Mouse (Mus musculus): Measurements from ENCODE around the gene Gpkow.
A peak's percentile ranks its signal among the peaks of the same experiment; 100 is the strongest.
"Not testable (repeated sequence)": the region's sequence is repeated elsewhere in the genome, so short reads cannot be mapped to it uniquely, and the experiment has no call there.

The Gpkow gene

GRCm38 (mm10) chrX:7688321-7688720, 8.6 kb upstream of the Gpkow start:
- DNase-seq (ENCODE audit: low spot score in 2 of 2): no peak

GRCm38 (mm10) chrX:7690486-7690885, 6.4 kb upstream of the Gpkow start:
- DNase-seq (ENCODE audit: low spot score in 2 of 2): no peak

- no peak for DNase-seq (ENCODE audit: low spot score in 2 of 2)
Observed at GRCm38 (mm10) chrX:7692862-7693261, 4.1 kb upstream of the Gpkow start.

GRCm38 (mm10) chrX:7696520-7696919, 411 bp upstream of the Gpkow start:
- no peak for DNase-seq (ENCODE audit: low spot score in 2 of 2)

- DNase-seq (ENCODE audit: low spot score in 2 of 2): not testable (repeated sequence)
Observed at GRCm38 (mm10) chrX:7713764-7714134, 16.8 kb downstream of the Gpkow start.

- DNase-seq (ENCODE audit: low spot score in 2 of 2): peak; percentile 66 to 84
Observed at GRCm38 (mm10) chrX:7714135-7714899, 17.4 kb downstream of the Gpkow start, which contains the start of gene Wdr45. TSS of gene Wdr45 (plus strand) at chrX:7714333.

- DNase-seq (ENCODE audit: low spot score in 2 of 2): not testable (repeated sequence)
Observed at GRCm38 (mm10) chrX:7716058-7716457, 19.1 kb downstream of the Gpkow start.

- peak; percentile 59 to 71 for DNase-seq (ENCODE audit: low spot score in 2 of 2)
Observed at GRCm38 (mm10) chrX:7721514-7722281, 24.8 kb downstream of the Gpkow start, which contains the start of gene Gm45208. TSS of gene Gm45208 (plus strand) at chrX:7722245.

- DNase-seq (ENCODE audit: low spot score in 2 of 2): no peak
Observed at GRCm38 (mm10) chrX:7722282-7722611, 25.3 kb downstream of the Gpkow start.

GRCm38 (mm10) chrX:7722691-7723090, 25.8 kb downstream of the Gpkow start:
- DNase-seq (ENCODE audit: low spot score in 2 of 2): no peak

GRCm38 (mm10) chrX:7724135-7724534, 27.2 kb downstream of the Gpkow start:
- no peak for DNase-seq (ENCODE audit: low spot score in 2 of 2)

GRCm38 (mm10) chrX:7725841-7726240, 28.9 kb downstream of the Gpkow start:
- DNase-seq (ENCODE audit: low spot score in 2 of 2): no peak

GRCm38 (mm10) chrX:7727176-7727575, 30.2 kb downstream of the Gpkow start:
- DNase-seq (ENCODE audit: low spot score in 2 of 2): no peak

GRCm38 (mm10) chrX:7728215-7728921, 31.4 kb downstream of the Gpkow start, which contains the start of gene Praf2:
TSS of gene Praf2 (plus strand) at chrX:7728439.
- DNase-seq (ENCODE audit: low spot score in 2 of 2): peak; percentile 37 to 72

GRCm38 (mm10) chrX:7728922-7729265, 32.0 kb downstream of the Gpkow start:
- no peak for DNase-seq (ENCODE audit: low spot score in 2 of 2)

- peak in 1 of 2 experiments; percentile 57 for DNase-seq (ENCODE audit: low spot score in 2 of 2)
Observed at GRCm38 (mm10) chrX:7733571-7734156, 36.7 kb downstream of the Gpkow start.

- no peak for DNase-seq (ENCODE audit: low spot score in 2 of 2)
Observed at GRCm38 (mm10) chrX:7739336-7740081, 42.6 kb downstream of the Gpkow start.

- peak; percentile 33 to 40 for DNase-seq (ENCODE audit: low spot score in 2 of 2)
Observed at GRCm38 (mm10) chrX:7740082-7740819, 43.3 kb downstream of the Gpkow start.

- DNase-seq (ENCODE audit: low spot score in 2 of 2): no peak
Observed at GRCm38 (mm10) chrX:7741103-7741502, 44.2 kb downstream of the Gpkow start.

GRCm38 (mm10) chrX:7743470-7743869, 46.5 kb downstream of the Gpkow start:
- DNase-seq (ENCODE audit: low spot score in 2 of 2): no peak

GRCm38 (mm10) chrX:7744940-7745339, 48.0 kb downstream of the Gpkow start:
- no peak for DNase-seq (ENCODE audit: low spot score in 2 of 2)
